Mouse (Mus musculus) liver, postnatal 0 days (tissue): Measurements from ENCODE around the gene Fbxo9.

ENCODE experiments used
- CTCF ChIP-seq: sonication (generic); IDR thresholded peaks from 2 replicates; pipeline ENCODE4 v1.5.1; 2016; ENCODE audit warnings: antibody characterized with exemption, low read depth
- EP300 ChIP-seq: IDR thresholded peaks from 2 replicates; pipeline ENCODE4 v1.6.1; 2016; ENCODE audit warnings: antibody characterized with exemption, low read depth, mild to moderate bottlenecking

DNA sequence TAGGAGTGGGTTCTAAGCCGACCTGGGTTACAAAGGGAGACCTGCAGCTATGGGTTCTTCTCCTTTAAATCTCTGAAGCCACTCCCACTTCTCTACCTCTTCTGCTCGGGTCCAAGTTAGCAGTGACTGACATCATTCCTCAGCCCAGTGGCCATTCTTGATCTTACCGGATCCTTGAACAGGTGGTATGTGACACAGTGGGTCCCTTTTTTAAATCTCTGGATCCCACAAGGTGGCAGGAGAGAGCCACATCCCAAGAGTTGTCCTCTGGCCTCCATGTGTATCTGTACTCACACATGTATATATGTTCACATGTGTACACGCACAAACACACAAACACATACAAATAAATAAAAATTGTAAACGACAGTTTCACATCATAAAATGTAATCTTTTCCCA, 73.6 kb downstream of the Fbxo9 start:
- TF ChIP-seq EP300 (no peak), CTCF (peak; percentile 35; the same call in 1 of the 2 replicates)
